Mouse (Mus musculus) neutrophil, adult 5-6 weeks (primary cell): ENCODE data around the gene Tmprss4. TPM values are rescaled to one million over a fixed set of nuclear protein-coding genes. Genes with fewer than 3 reads are reported as not detected.

Experiments used
- ATAC-seq: fragments of 151-379, 151-347 bp; 2 replicates; pipeline ENCODE4 v1.8.0; 2017; ENCODE audit warnings: mild to moderate bottlenecking, moderate TSS enrichment; ENCODE audit not compliant: insufficient number of reproducible peaks, poor library complexity, low FRiP score, severe bottlenecking; ENCODE audit errors: extremely low read depth
- total RNA-seq: library from RNA; stranded (forward); fragments of 200-1000 nt; gene quantifications from 2 replicates; pipeline ENCODE4 v1.2.3, GENCODE M21; 2017

Gene Tmprss4
- 0.70 and 0.74 TPM in 2 replicates for total RNA-seq

DNA sequence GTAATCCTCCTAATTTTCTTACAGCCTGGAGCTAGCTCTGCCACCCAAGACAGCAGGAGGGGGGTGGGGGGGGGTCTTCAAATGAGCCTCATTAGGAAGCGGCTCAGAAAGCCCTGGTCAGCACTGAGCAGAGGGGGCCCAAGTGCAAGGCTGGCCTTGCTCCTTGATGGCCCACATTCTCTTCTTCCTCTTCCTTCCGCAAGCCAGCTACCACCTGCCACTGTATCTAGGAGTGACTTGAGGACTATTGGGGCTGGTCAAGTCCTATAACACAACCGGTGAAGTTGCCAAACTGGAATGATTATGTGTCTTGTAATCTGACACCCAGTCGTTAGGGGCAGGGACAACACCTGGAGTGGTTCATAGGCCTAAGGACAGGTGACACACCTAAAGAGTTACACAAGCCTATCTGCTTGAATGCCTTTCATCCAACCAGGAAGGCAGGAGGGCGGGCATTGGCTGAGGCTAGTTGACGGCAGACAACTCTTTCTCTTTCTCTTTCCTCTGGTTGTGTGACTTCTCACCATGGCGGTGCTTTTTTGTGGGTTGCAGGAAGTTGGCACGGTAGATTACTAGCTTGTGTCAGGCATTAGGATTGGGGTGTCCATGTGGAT lies at the start of gene Tmprss4:
Gene Tmprss4 (minus strand): TSS at position 296 of the 614 bp plus-strand sequence.
- ATAC-seq: no peak

DNA sequence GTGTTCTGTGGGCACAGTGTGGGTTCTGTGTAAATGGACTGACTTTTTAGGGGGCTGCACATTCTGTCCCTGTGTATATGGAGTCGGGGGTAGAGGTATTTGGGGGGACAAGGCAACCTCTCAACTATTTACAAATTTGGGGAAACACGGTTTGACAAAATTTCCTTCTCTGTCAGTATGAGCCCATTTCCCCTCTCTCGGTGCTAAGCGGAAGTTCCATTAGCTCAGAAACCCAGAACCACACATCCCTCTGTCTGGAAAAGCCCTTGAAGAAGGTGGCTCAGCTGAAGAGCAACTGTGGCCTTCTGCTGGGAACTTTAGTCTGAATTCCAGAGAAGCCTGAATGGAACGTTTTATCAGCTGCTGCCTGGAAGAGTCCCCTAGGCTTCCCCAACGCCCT lies 48.5 kb upstream of the Tmprss4 start:
- ATAC-seq: no peak

DNA sequence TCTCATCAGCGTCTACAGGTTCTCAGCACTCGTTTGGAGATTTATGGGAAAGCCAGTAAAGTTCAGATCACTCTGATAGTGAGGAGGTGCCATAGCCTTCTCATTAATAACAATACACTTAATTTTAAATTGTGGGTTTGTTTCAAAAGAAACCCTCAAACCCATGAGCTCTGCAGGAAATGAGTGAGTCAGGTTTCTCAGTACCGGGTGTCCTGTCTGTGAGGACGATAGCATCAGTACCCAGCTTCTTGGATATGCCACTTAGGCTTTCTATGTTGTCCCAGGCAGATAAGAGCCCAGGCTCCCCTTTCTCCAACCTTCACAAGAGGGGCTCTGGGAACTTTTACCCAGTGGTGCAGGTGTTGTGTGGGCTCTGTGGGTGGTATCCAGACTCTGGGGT lies 48.1 kb upstream of the Tmprss4 start:
- no peak for ATAC-seq

DNA sequence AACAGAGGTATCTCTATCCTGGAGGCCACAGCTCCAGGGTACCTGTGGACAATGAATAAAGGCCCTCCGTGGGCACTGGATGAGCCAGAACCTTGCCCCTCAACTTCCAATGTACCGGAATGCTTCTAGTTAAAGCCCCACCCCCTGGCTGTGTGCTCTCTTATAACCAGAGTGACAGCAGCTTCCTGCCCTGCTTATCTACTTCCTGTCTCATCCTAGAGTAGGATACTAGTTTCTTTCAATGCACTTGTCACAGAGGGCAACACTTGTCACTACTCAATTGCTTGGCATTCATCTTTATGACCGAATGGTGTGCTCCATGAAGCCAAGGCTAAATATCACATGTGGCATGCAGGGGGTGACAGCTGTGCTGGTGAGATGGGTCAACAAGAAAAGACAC lies 47.4 kb upstream of the Tmprss4 start:
- no peak for ATAC-seq

DNA sequence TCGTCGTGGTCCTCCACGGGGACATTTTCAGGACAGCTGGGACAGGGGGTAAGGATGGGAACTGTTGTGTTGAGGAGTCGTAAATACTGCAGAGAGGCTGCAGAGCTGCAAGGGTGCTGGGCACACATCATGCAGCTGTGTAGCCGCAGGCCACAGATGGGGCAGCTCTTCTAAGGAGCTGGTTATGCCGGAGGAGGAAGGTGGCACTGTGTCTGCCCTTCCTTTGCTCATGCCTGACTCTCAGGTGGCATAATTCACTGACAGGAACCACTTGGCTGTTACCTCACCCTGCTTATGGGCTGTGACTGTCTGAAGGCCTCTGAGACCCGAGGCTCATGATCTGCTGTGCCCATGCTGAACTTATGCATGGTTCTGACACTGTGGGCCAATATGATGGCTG lies 46.4 kb upstream of the Tmprss4 start:
- no peak for ATAC-seq

DNA sequence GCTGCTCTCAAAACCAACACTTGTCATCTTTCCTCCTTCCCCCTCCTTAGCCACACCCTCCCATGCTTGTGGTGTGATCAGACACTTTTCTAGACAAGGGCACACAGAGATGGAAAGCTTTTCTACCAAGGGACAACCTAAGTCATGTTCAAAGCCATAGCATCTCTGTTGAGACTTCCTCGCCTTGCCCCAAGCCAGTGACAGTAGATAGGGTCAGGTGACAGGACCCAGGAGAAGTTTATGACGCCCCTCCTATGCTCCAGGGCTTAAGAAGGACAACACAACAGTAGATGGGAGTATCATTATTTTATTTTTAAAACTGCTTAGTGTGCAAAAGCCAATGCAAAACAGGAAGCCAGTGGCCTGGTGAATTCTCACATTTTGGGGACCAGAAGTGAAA lies 43.6 kb upstream of the Tmprss4 start:
- peak; percentile 10; the same call in 1 of the 2 replicates for ATAC-seq

DNA sequence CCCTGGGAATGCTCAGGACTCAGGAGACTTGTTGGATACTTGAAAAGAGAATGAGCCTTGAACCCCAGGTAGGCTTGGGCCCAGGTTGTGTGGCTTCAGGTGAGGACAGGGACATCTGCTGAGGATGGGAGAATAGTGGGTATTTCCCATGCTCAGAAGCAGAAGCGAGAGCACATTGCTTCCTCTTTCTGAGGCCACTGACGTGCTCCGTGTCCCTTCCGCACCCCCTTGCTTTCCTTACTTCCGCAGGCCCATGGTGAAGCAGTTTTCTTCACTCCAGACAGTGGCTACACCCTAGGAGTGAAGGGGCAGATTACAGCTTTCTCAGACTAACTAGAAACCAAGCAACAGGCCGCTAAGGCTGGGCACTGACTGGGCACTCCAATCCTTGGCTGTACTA lies 42.2 kb upstream of the Tmprss4 start:
- peak; percentile 90 for ATAC-seq

DNA sequence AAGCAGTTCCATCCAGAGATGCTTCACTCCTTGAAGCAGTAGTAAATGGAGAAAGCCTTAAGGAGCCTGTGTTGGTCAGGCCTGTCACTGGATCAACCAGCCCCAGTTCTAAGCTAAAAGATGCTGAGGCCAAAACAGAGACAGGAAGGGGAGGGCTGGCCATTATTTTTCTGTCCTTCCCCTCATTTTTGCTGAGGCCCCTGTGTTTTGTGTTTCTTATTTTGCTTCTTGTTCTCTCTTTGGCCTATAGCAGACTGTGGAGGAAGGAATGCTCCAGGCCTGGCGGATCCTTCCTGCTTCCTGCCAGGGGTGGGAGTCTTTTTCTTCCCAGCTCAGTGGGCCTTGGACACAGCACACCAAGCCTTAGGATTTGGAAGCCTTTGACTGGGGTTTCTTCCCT lies 41.5 kb upstream of the Tmprss4 start:
- ATAC-seq: no peak

DNA sequence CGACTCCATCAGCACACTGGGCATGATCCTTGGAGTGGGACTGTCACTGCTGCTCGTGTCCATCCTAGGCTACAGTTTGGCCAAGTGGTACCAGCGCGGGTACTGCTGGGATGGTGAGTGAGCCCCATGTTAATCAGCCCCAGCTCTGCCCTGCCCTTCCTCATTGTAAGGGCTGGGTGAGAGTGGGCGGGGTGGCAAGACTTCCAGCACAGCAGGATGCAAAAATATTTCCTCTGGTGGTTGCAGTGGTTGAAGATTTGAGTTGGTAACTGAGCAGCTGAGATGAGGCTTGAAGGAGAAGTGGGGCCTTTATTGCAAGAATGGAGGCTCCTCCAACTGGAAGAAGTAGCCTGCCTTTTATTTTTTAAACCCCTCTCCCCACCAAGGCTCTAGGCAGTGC lies 37.5 kb upstream of the Tmprss4 start:
- ATAC-seq: peak; percentile 14

DNA sequence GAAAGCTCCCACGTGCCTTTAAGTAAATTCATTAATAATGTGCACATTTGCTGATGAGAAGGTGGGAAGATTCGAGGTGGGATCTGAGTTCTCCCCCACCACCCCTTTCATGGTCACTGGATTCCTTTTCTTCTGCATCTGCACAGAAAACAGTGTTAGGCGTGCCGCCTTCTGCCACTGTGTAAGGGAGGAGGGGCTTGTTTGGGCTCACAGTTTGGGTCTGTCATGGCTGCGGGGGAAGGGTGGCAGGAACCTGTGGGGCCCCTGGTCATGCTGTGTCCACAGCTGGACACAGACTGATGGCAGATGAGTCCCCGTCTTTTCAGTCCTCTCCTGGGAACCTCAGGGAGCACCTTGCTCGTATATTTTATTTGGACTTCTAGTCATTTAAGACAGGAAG lies 32.9 kb upstream of the Tmprss4 start:
- no peak for ATAC-seq

DNA sequence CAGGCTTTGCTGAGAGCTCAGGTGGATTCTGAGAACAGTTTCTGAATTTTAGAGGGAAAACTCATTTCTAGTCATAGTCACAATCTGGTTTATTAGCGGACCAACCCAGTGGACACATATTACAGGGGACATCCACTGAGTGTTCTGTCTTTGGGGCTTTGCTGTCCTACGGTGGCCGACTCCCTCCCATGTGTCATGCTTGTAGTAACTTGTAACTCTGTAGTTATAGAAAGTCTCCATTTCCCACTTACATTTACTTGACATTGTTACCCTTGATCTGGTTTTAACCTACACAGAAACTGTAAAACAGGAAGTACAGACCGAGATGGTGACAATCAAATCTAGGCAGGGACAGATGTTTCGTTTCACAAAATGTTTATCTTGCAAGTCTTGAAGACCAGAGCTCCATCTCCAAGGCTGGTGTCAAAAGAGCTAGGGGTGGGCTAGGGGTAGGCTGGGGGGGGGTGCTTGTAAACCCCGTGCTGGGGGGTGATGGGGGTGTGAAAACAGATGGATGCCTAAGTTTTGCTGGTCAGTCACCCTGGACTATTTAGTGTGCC lies 31.9 kb upstream of the Tmprss4 start:
- peak; percentile 44 for ATAC-seq

DNA sequence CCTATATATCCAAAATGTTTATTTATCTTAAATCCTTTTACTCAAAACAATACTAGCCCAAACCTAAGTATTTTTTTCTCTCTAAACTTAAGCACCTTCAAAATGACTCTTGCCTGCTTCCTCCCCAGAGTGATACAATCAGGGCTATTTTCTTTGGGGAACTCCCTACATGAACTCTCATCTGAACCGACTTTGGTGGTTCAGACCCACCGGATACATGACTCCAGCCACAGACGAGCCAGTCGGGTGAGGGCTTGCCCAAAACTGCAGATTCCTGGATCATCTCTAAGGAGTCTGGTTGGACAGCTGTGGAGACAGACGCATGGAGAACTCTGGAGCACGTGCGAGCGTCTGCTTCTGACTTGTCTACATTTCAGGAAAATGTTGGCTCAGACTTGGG lies 25.5 kb upstream of the Tmprss4 start:
- no peak for ATAC-seq

DNA sequence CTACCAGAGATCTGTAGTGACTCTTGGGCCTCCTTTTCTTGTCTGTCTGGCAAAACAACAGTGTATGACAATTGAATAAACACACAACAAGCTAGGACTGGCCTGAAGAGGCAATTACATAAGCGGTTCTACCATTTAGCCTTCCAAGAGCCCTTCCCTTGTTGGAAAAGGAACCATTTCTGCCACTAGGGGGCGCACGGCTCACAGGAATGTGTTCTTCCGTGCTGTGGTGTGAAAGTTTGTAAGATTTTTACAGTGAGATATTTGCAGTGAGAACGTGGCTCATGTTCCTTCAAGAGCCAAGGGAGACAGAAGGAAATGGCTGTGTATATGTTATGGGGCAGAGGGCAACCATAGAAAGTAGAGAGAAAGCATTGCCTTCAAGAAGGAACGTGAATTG lies 17.7 kb upstream of the Tmprss4 start:
- peak; percentile 85 for ATAC-seq

DNA sequence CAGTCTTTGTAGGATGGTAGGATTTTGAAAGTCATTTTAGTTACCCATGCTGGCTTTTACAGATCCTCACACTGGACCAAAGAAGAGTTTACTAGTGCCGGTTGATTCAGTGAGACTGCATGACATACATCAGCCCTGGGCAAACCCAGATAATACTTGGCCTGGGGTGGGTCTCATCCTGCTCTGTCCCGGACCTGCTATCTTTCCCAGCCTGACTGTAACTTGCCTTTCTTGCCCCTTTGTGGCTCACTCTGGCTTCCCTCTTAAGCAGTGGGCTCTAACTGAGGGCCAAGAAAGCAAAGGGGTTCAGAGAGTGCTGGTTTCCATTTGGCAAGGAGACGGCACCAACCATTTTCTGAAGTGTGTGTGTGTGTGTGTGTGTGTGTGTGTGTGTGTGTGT lies 15.8 kb upstream of the Tmprss4 start:
- no peak for ATAC-seq

DNA sequence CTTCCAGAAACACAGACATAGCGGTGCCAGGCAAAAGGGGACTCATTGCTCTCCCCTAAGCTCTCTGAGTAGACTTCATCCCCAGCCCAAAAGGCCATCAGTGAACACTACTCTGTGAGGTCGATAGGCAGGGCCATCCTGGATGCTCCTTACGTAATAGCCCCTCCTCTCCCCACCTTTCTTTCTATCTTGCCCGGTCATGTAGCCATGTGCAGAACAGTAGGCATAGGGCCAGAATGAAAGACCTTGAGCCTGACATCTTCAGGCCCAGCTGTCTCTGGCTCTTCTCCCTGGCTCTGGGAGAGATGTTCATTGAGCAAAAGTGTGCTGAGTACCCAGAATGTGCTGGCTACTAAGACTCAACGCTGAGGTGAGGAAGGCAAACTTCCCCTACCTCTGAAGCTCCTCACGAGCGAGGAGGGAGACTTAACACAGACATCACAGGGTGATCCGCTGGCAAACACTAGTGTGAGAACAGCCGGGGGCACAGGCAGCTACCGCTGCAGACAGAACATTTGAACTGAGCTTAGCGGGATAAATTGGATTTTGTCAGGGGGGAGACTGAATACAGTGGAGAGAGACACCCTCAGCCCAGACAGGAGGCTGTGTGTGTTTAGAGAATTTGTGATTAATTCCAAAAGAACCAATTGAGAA lies 11.8 kb upstream of the Tmprss4 start:
- no peak for ATAC-seq

DNA sequence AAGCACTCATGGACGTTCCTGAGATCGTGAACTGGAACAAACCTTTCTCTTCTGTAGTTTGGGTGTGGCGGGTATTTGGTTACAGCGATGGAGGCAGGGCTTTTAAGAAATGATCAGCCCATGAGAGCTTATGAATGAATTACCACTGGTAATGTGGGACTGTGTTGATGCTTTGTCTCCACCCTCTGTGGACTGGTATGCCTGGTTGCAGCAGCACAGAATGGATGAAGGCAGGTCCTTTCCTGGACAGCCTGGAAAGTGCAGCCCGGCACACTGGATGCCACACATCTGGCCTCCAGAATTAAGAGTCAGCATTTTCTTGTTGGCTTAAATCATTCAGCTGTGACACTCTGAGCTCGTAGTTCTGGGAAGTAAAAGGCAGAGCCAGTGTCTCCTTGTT lies 8.1 kb upstream of the Tmprss4 start:
- no peak for ATAC-seq

DNA sequence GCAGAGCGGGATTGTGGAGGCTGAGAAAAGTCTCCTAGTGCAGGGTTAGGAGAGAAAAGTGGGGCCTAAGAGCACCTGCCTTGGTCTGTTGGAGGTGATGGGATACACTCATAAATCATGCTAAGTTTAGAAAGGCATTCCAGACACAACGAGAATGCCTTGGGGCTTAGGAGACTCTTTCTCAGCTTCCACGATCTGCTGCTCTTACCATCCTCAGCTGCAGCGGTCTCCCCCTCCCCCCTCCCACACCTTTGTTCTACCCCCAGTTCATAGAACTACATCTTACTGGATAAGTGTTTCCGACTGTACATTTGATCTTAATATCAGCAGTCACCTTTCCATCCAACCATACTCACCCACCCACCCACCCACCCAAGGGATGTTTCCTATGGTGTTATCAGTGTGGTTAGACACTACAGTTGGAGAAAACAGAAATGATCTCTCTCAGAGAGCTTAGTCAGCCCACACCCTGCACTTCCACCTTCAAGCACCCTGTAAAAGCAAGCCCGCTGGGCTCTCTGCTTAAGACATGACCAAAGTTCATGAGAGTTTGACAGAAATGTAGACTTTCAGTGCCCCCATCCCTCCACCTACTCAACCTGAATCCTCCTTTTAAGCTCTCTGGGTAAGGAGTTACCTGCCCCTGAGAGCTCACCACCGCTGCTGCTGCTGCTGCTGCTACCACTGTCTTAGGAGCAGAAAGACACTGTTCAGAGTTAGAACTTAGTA lies 3.3 kb upstream of the Tmprss4 start:
- no peak for ATAC-seq

DNA sequence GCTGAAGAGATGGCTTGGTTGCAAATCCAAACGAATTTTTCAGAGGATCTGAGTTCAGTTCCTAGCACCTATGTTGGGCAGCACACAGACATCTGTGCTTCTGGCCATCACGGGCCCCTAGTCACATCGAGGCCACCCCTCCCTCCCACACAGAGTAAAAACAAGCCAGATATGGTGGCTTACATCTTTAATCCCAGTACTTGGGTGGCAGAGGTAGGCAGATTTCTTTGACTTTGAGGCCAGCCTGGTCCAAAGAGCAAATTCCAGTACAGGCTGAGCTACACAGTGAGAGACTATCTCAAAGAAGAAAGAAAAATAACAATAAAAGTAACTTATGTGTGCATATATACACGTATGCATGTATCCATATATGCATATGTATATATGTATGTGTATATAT lies 2.2 kb upstream of the Tmprss4 start:
- ATAC-seq: no peak

DNA sequence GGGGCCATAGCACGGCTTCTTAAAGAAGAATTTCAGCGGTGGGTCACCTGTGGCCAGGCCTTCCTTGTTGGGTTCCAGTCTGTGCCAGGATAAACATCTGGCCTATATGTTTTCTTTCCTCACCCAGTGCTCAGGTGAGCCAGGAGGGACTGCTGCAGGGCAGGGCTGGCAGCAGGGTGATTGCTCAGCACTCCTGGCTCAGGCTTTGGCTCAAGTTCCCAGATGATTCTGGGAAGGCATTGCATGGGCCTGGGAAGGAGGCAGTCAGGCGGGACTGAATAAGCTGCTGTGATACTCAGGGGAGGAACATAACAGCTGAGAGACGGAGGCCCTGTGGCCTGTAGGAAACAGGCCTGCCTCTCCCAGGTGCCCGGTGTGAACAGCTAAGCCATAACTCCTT lies 1.3 kb upstream of the Tmprss4 start:
- no peak for ATAC-seq
